In the genomic region with DNA sequence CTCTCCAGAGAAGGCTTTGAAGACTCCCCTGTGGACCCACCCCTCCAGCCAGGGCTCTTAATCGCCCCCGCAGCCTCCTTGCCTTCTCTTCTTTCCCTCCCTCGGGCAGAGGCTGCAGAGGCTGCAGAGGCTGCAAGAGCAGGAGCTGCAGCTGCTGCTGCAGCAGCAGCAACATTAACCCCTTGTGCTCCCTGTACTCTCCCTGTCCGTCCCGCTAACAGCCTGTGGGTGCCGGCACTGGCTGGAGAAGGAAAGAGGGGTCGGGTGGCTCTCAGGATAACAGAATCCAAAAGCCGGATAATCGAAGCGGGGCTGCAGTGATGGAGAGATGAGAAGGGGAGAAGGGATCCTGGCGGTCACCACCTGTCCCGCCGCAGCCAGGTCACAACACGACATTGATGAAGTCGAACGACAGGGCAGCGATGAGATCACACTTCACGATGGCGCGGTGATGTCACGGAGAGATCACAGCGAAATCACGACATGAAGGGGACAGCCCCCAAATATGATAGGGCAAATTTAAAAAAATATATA, we compare ENCODE assay signal across 9 mouse cellular contexts. TPM values are rescaled to one million over a fixed set of nuclear protein-coding genes. Genes with fewer than 3 reads are reported as not detected.
A peak's percentile ranks its signal among the peaks of the same experiment; 100 is the strongest.
DNase-seq lines count a peak whose midpoint lies in the region; ATAC-seq and TF ChIP-seq lines count a peak whose summit lies in the region.
"Had no signal": no experiment of that assay in that cellular context is flagged by ENCODE, and none has a peak within 500 bp of the region (broad histone marks: within the 10 kb centered on the region; RNA-seq: fewer than 3 reads in every experiment).

No protein-coding gene starts in this region.

- WGBS in heart, embryonic 10.5 days, result under 1% methylated on average over 23 of the region's 23 CpGs
- 0% methylated on average over 23 of the region's 23 CpGs for whole genome bisulfite sequencing in embryonic facial prominence, embryonic 11.5 days
- WGBS in intestine, postnatal 0 days, result under 1% methylated on average over 23 of the region's 23 CpGs
- under 1% methylated on average over 23 of the region's 23 CpGs for WGBS in midbrain, embryonic 16.5 days

- ATAC-seq in embryonic facial prominence, embryonic 11.5 days (replicated peaks; ENCODE audit: insufficient number of reproducible peaks, low FRiP score, low TSS enrichment, low read depth), result 0 out of 2 replicates have a peak, but pooled peaks have one; percentile 2
- ATAC-seq in intestine, postnatal 0 days, result no peak
- peak; percentile 12 for ATAC-seq in midbrain, embryonic 16.5 days

- peak overlapping the region; percentile 62 for H3K9ac ChIP-seq in embryonic facial prominence, embryonic 11.5 days (replicated peaks; ENCODE audit: low read length)
- H3K9ac ChIP-seq in intestine, postnatal 0 days (ENCODE audit: low read depth, low read length), result peak overlapping the region; percentile 83
- H3K9ac ChIP-seq in midbrain, embryonic 16.5 days (ENCODE audit: low read depth, low read length), result peak overlapping the region; percentile 75

- H3K4me1 ChIP-seq in heart, embryonic 10.5 days, result peaks cover 45% of the 10 kb centered on the region
- H3K4me1 ChIP-seq in testis, adult 2 months (ENCODE audit: control insufficient read depth, insufficient read depth, low read length), result peaks cover 11% of the 10 kb centered on the region
- H3K4me1 ChIP-seq in embryonic facial prominence, embryonic 11.5 days (ENCODE audit: control insufficient read depth, insufficient read depth, low read length), result peaks cover 6% of the 10 kb centered on the region; the same call in 1 of the 2 replicates
- peaks cover 5% of the 10 kb centered on the region; the same call in 1 of the 2 replicates for H3K4me1 ChIP-seq in intestine, postnatal 0 days (replicated peaks; ENCODE audit: control insufficient read depth, insufficient read depth, low read length)
- peaks cover 43% of the 10 kb centered on the region for H3K4me1 ChIP-seq in midbrain, embryonic 16.5 days (ENCODE audit: control insufficient read depth, insufficient read depth, low read length)

- peak overlapping the region; percentile 96 for H3K27ac ChIP-seq in heart, embryonic 10.5 days
- no peak overlapping the region for H3K27ac ChIP-seq in testis, adult 2 months (ENCODE audit: control insufficient read depth, insufficient read depth, low read depth, low read length)
- H3K27ac ChIP-seq in embryonic facial prominence, embryonic 11.5 days (replicated peaks; ENCODE audit: low read depth, low read length), result no peak overlapping the region
- peak overlapping the region; percentile 90 for H3K27ac ChIP-seq in intestine, postnatal 0 days (ENCODE audit: low read depth, low read length)
- peak overlapping the region; percentile 98 for H3K27ac ChIP-seq in midbrain, embryonic 16.5 days (ENCODE audit: low read length)

- H3K4me2 ChIP-seq in embryonic facial prominence, embryonic 11.5 days (ENCODE audit: low read depth, low read length), result peak overlapping the region; percentile 94
- peak overlapping the region; percentile 98 for H3K4me2 ChIP-seq in intestine, postnatal 0 days (replicated peaks; ENCODE audit: low read depth)
- H3K4me2 ChIP-seq in midbrain, embryonic 16.5 days (ENCODE audit: low read length), result peak overlapping the region; percentile 96

- no peaks in the 10 kb centered on the region for H3K9me3 ChIP-seq in heart, embryonic 10.5 days
- H3K9me3 ChIP-seq in embryonic facial prominence, embryonic 11.5 days (replicated peaks; ENCODE audit: control insufficient read depth, low read length), result no peaks in the 10 kb centered on the region
- H3K9me3 ChIP-seq in intestine, postnatal 0 days (ENCODE audit: control insufficient read depth), result no peaks in the 10 kb centered on the region
- no peaks in the 10 kb centered on the region for H3K9me3 ChIP-seq in midbrain, embryonic 16.5 days (replicated peaks; ENCODE audit: control insufficient read depth, low read length, poor library complexity, severe bottlenecking)

- TF ChIP-seq POLR2A in testis, adult 2 months (IDR thresholded peaks at IDR 0.05; ENCODE audit: control insufficient read depth, low read depth, low read length), result 0 out of 2 replicates have a peak, but pooled peaks have one; percentile 26

- intact Hi-C loops in heart, postnatal 14 days (cut with DNase I), result loop anchor here (2.0 kb wide), 1 partner anchor 88 kb away; no protein-coding TSS in a partner anchor

- peak overlapping the region; percentile 88 for H3K4me3 ChIP-seq in heart, embryonic 10.5 days
- H3K4me3 ChIP-seq in testis, adult 2 months (ENCODE audit: control insufficient read depth, low read depth, low read length), result peak overlapping the region; percentile 91
- peak overlapping the region; percentile 61 for H3K4me3 ChIP-seq in embryonic facial prominence, embryonic 11.5 days (ENCODE audit: low read depth, low read length)
- H3K4me3 ChIP-seq in intestine, postnatal 0 days (ENCODE audit: low read depth, low read length), result peak overlapping the region; percentile 81
- peak overlapping the region; percentile 89 for H3K4me3 ChIP-seq in midbrain, embryonic 16.5 days (ENCODE audit: low read depth, low read length)

- no peaks in the 10 kb centered on the region for H3K27me3 ChIP-seq in heart, embryonic 10.5 days (ENCODE audit: insufficient read depth, poor library complexity, severe bottlenecking)
- H3K27me3 ChIP-seq in testis, adult 2 months (ENCODE audit: control insufficient read depth, insufficient read depth, low read length), result no peaks in the 10 kb centered on the region
- no peaks in the 10 kb centered on the region for H3K27me3 ChIP-seq in embryonic facial prominence, embryonic 11.5 days (ENCODE audit: control insufficient read depth, insufficient read depth, low read length)
- no peaks in the 10 kb centered on the region for H3K27me3 ChIP-seq in intestine, postnatal 0 days (replicated peaks; ENCODE audit: control insufficient read depth, insufficient read depth, low read length)
- H3K27me3 ChIP-seq in midbrain, embryonic 16.5 days (ENCODE audit: control insufficient read depth, insufficient read depth, low read depth, low read length), result no peaks in the 10 kb centered on the region

- no peak for TF ChIP-seq CTCF in testis, adult 2 months (IDR thresholded peaks at IDR 0.05; ENCODE audit: control insufficient read depth, insufficient read depth, insufficient replicate concordance, low read depth, low read length)
- no peak for TF ChIP-seq CTCF in intestine, postnatal 0 days (IDR thresholded peaks at IDR 0.05; ENCODE audit: low read depth)

- H3K36me3 ChIP-seq in heart, embryonic 10.5 days, result peaks cover 39% of the 10 kb centered on the region
- H3K36me3 ChIP-seq in testis, adult 2 months (ENCODE audit: control insufficient read depth, insufficient read depth, low read length), result no peaks in the 10 kb centered on the region; the same call in 1 of the 2 replicates
- peaks cover 4% of the 10 kb centered on the region for H3K36me3 ChIP-seq in embryonic facial prominence, embryonic 11.5 days (replicated peaks; ENCODE audit: control insufficient read depth, insufficient read depth, low read depth, low read length)
- H3K36me3 ChIP-seq in intestine, postnatal 0 days (ENCODE audit: control insufficient read depth, insufficient read depth), result peaks cover 26% of the 10 kb centered on the region
- H3K36me3 ChIP-seq in midbrain, embryonic 16.5 days (ENCODE audit: control insufficient read depth, insufficient read depth, low read length), result peaks cover 9% of the 10 kb centered on the region

- DNase-seq in heart, embryonic 10.5 days (ENCODE audit: low spot score), result no peak
- DNase-seq in heart, postnatal 14 days, result no peak
- DNase-seq in testis, postnatal 14 days (ENCODE audit: low spot score), result no peak
- no peak for DNase-seq in embryonic facial prominence, embryonic 11.5 days (ENCODE audit: low spot score)
- DNase-seq in urinary bladder, postnatal 10 days (ENCODE audit: low spot score), result no peak

RNA-seq across cellular contexts. Expression of gene Ncdn, which starts 0.6 kb away (rescaled TPM):
- polyA plus RNA-seq in heart, embryonic 10.5 days (2016; fragmentation: Nextera tagmentation; extraction: Ambion mirVana), result 27.0 and 31.6 TPM in 2 replicates
- total RNA-seq in heart, postnatal 14 days (2021), result 10 to 100 TPM; 12.5 to 15.0 TPM
- 6.6 and 6.7 TPM in 2 replicates for polyA plus RNA-seq in testis, adult 2 months (2012; rRNA removed)
- polyA plus RNA-seq in embryonic facial prominence, embryonic 11.5 days (2014; fragmentation: Nextera tagmentation; extraction: Ambion mirVana), result 21.2 and 23.3 TPM in 2 replicates
- polyA plus RNA-seq in intestine, postnatal 0 days (2015; fragmentation: Nextera tagmentation; extraction: Ambion mirVana), result 13.5 and 14.0 TPM in 2 replicates
- 134 and 161 TPM in 2 replicates for polyA plus RNA-seq in midbrain, embryonic 16.5 days (2015; fragmentation: Nextera tagmentation; extraction: Ambion mirVana)

RNA-seq across cellular contexts. Expression of gene AU040320, which starts 0.7 kb away (rescaled TPM):
- 19.8 and 30.4 TPM in 2 replicates for polyA plus RNA-seq in heart, embryonic 10.5 days (2016; fragmentation: Nextera tagmentation; extraction: Ambion mirVana)
- 10 to 100 TPM; 29.9 to 30.3 TPM for total RNA-seq in heart, postnatal 14 days (2021)
- polyA plus RNA-seq in testis, adult 2 months (2012; rRNA removed), result 74.1 and 79.1 TPM in 2 replicates
- 16.4 and 18.3 TPM in 2 replicates for polyA plus RNA-seq in embryonic facial prominence, embryonic 11.5 days (2014; fragmentation: Nextera tagmentation; extraction: Ambion mirVana)
- polyA plus RNA-seq in intestine, postnatal 0 days (2015; fragmentation: Nextera tagmentation; extraction: Ambion mirVana), result 68.7 and 77.6 TPM in 2 replicates
- polyA plus RNA-seq in midbrain, embryonic 16.5 days (2015; fragmentation: Nextera tagmentation; extraction: Ambion mirVana), result 36.5 and 42.8 TPM in 2 replicates

RNA-seq across cellular contexts. Expression of gene Tfap2e, which starts 16.6 kb away (rescaled TPM):
- polyA plus RNA-seq in heart, embryonic 10.5 days (2016; fragmentation: Nextera tagmentation; extraction: Ambion mirVana), result not detected in 2 replicates
- not detected for total RNA-seq in heart, postnatal 14 days (2021)
- polyA plus RNA-seq in testis, adult 2 months (2012; rRNA removed), result 0.05 and 0.06 TPM in 2 replicates
- polyA plus RNA-seq in embryonic facial prominence, embryonic 11.5 days (2014; fragmentation: Nextera tagmentation; extraction: Ambion mirVana), result not detected in 2 replicates
- polyA plus RNA-seq in intestine, postnatal 0 days (2015; fragmentation: Nextera tagmentation; extraction: Ambion mirVana), result not detected in 2 replicates
- 0.09 and 0.22 TPM in 2 replicates for polyA plus RNA-seq in midbrain, embryonic 16.5 days (2015; fragmentation: Nextera tagmentation; extraction: Ambion mirVana)
- total RNA-seq: left cerebral cortex, adult 8-10 months had no signal

Comparison
In these comparisons a context has a peak if more than half of its experiments do, and no peak if none do; other contexts are left out.
1. H3K27ac ChIP-seq: peak in heart, embryonic 10.5 days (single experiment), intestine, postnatal 0 days (single experiment) and midbrain, embryonic 16.5 days (single experiment); none in testis, adult 2 months (single experiment) and embryonic facial prominence, embryonic 11.5 days (single experiment).
2. Peak in every context shown above with its lines, with median percentiles within 50 percentile points of each other: H3K4me3 ChIP-seq, H3K4me2 ChIP-seq and H3K9ac ChIP-seq.